Mouse (Mus musculus) E14TG2a.4 (cell line): ENCODE results near the gene Kcnip4.

ENCODE experiments used
- CTCF ChIP-seq: conservative IDR thresholded peaks from 2 replicates; pipeline ENCODE4 v1.5.1; 2014; ENCODE audit warnings: low read length
- NANOG ChIP-seq: IDR thresholded peaks from 2 replicates; pipeline ENCODE4 v1.6.1; 2014; ENCODE audit warnings: borderline replicate concordance, low read length, mixed read lengths

- TF ChIP-seq CTCF (no peak), NANOG (no peak)
Observed at GRCm38 (mm10) chr5:48878081-48878480, 646.6 kb downstream of the Kcnip4 start.
